Mouse (Mus musculus): ENCODE measurements at regions not wholly inside any gene's neighbourhood (a gene's known extent, or its start where the extent isn't known, plus 50 kb on each side); places are given as distances from the start of the nearest gene placed in this dataset.
"Not testable (repeated sequence)": the region's sequence is repeated elsewhere in the genome, so short reads cannot be mapped to it uniquely, and the experiment has no call there.

DNA sequence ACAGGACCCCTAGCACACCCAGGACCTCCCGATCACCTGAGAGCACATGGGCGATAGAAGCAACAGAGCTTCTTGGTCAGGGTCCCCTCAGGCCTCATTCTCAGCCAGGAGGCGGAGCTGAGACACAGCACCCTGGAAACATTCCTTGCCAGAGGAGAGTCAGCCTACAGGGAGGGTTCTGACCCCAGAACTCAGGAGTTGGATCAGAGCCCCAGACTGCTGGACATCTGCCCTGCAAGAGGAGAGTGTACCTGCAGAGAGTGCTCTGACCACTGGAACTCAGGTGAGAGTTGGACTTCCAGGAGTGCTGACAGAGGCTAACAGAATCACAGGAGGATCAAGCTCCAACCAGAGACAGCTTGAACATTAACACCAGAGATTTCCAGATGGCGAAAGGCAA lies 76.1 kb downstream of the Gpr85 start:
- not testable (repeated sequence) for DNase-seq (ENCODE audit: low spot score)

DNA sequence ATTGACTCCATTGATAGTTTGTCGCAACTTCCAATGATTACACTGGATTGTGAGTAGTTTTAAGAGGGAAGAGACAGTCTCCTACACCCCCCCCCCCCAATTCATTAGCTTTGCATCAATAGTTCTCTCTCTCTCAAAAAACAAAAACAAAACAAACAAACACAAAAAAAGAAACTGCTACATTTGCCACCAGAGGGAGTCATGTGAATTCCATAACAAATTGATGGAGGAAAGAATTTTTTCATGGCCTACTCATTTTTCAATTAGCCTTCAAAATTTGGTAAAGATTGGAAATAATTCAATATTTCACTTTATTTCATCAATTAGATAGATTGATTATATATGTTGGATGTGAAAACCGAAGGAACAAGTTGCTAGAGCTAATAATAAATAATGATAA lies 80.3 kb downstream of the Gpr85 start:
- no peak for DNase-seq (ENCODE audit: low spot score)

DNA sequence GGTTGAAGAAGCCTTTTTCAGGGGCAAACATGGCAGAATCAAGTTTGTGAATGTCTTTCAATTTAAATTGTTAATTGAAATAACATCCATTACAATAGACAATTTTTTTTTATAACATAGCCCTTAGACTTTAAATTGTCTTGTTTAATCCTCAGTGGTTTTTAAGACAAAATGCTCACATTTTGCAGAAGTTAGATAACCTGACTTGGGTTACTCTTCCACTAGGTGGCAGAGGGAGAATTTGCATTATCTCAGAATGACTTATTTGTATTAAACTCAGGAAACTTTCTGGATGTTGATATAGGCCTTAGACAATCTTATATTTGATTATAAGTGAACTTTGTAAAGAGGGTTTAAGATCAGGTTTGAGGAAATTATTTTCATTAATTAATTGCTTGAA lies 80.8 kb downstream of the Gpr85 start:
- DNase-seq (ENCODE audit: low spot score) = no peak

DNA sequence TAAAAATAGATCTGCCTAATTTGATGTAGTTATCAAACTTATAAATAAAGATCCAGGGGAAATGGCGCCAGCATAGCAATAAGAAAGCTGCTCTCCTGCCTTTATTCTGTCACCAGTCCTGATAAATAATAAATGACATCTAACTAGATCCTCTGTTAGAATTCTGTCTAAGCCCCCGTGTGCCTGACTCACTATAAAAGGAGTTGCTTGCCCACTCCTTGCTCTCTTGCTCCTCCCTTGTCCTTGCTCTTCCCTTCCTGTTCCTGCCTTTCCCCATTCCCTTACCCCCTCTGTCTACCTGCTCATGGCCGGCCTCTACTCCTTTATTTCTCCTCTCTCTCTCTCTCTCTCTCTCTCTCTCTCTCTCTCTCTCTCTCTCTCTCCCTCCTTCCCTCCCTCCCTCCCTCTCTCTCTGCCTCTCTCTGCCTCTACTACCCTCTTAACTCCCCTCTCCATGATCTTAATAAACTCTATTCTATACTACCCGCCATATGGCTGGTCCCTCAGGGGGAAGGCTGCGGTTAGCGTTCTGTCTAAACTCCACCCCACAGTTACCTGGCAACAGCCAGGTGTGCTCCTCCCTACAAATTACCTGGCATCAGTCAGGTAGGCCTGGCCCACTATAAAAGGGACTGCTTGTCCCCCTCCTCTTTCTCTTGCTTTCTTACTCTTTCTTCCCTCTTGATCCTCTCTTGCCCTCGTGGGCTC lies 71.3 kb upstream of the Bmt2 start:
- DNase-seq (ENCODE audit: low spot score) = no peak

DNA sequence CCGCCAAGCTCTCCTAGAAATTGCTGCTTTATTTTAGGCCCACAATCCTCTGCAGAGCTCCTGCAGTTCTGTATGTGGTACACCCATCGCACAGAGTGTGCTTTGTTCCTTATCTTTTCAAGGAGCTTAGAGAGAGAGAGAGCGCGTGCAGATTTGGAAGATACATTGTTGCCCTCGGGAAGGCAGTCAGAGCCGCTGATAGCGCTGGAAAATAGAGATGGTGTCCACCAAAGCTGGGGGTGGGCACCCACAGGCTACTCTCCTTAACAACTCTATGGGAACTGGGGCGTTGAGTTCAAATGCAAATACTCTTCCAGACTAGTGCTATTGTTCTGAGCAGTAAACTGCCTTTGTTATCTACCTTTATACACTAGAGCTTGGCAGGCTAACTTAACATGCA lies 70.2 kb upstream of the Bmt2 start:
- peak; percentile 83 for DNase-seq (ENCODE audit: low spot score)

DNA sequence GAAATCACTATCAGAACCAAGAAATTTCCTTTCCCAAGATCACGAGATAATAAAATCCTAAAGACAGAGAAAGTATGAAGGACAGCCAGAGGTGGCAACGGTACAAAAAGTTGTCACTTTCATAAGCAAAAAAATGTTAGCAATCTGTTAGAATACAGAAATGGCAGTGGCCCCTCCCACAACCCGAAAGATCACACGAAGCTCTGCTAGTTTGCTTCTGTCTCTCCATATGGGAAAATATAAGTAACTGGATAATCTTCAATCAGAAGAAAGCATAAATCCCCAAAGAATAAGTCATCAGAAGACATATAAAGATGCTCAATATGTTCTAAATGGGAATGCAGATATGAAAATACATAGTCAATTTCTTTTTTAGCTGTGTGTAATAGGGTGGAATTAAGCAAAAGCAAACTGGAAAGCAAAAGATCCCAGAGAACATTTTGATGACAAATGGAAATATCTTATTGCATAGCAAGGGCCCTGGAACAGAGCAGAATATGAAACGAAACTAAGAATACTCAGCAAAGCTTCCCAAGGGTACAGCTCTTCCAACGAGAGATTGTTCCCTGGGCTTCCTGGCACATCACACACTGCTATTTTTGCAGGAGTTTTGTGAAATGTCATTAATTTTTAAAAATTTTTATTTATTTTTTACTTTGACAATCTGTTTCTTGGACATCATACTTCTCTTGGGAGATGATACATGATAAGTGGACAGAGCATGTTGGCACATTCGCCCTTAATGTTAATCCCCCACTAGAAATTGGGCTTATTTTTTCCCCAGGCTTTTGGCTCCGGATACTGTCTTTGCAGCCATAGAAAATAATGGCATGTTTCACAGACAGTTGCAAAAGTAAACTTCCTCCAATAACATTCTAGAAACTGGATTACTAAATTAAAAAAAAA lies 69.1 kb upstream of the Bmt2 start:
- no peak for DNase-seq (ENCODE audit: low spot score)

Data from testis, postnatal 14 days (tissue).